Mouse (Mus musculus) hindbrain, postnatal 0 days (tissue): Measurements from ENCODE around the gene Gm44596. TPM values are rescaled to one million over a fixed set of nuclear protein-coding genes. Genes with fewer than 3 reads are reported as not detected.
A peak's percentile ranks its signal among the peaks of the same experiment; 100 is the strongest.

ENCODE experiments used
- ATAC-seq: fragments of 200-750 bp; cut with Nextera tagmentation; 2 replicates; pipeline ENCODE4 v1.8.0; 2017; ENCODE audit warnings: mild to moderate bottlenecking, moderate TSS enrichment, moderate library complexity
- DNase-seq: peaks from one replicate; pipeline ENCODE4 v3.0.0-alpha.2; 2015; ENCODE audit warnings: low spot score
- H3K27ac ChIP-seq: fragments of 300-500 bp; sonication (generic); 2 replicates; pipeline ENCODE4 v1.5.1; 2014; ENCODE audit warnings: mild to moderate bottlenecking
- H3K27me3 ChIP-seq: fragments of 300-500 bp; sonication (generic); 2 replicates; pipeline ENCODE4 v1.6.1; 2014; ENCODE audit warnings: low read length, mixed read lengths; ENCODE audit not compliant: insufficient read depth
- H3K36me3 ChIP-seq: fragments of 300-500 bp; sonication (generic); 2 replicates; pipeline ENCODE4 v1.6.1; 2014; ENCODE audit warnings: low read length, mixed read lengths; ENCODE audit not compliant: insufficient read depth
- H3K4me1 ChIP-seq: fragments of 300-500 bp; sonication (generic); 2 replicates; pipeline ENCODE4 v1.6.1; 2014; ENCODE audit warnings: antibody characterized with exemption, low read length, mixed read lengths; ENCODE audit not compliant: insufficient read depth
- H3K4me2 ChIP-seq: fragments of 300-500 bp; sonication (generic); 2 replicates; pipeline ENCODE4 v1.6.1; 2014; ENCODE audit warnings: low read depth, mild to moderate bottlenecking, low read length, moderate library complexity, mixed read lengths
- H3K4me3 ChIP-seq: fragments of 300-500 bp; sonication (generic); 2 replicates; pipeline ENCODE4 v1.5.1; 2014; ENCODE audit warnings: low read length
- H3K9ac ChIP-seq: fragments of 300-500 bp; sonication (generic); replicated peaks from 2 replicates; pipeline ENCODE4 v1.6.1; 2014; ENCODE audit warnings: mild to moderate bottlenecking, low read length, moderate library complexity, mixed read lengths
- H3K9me3 ChIP-seq: fragments of 300-500 bp; sonication (generic); 2 replicates; pipeline ENCODE4 v1.6.1; 2016; ENCODE audit warnings: low read length, mixed read lengths
- CTCF ChIP-seq: IDR thresholded peaks from 2 replicates; pipeline ENCODE4 v1.5.1; 2016; ENCODE audit warnings: antibody characterized with exemption, control low read depth, low read depth
- WGBS: fragments of 180-500 bp; shearing (Covaris S2); extraction: QIAGEN DNeasy Blood & Tissue Kit; methylation state at CpG from one replicate; pipeline ENCODE4 v1.1.7; 2014; 5-methylcytosine and 5-hydroxymethylcytosine counted together
- polyA plus RNA-seq: library from polyadenylated mRNA; unstranded; fragments of >200 nt; fragmentation: Nextera tagmentation; extraction: Ambion mirVana; gene quantifications from 2 replicates; pipeline ENCODE4 v1.2.1, GENCODE M21; 2015
- total RNA-seq: library from RNA; depleted of rRNA; stranded (reverse); fragments of >200 nt; gene quantifications from 2 replicates; pipeline ENCODE4 v1.2.3, GENCODE M21; 2014

Gm44596 gene
- total and polyA plus RNA-seq, 2 experiments from 2014 or later: not detected

DNA sequence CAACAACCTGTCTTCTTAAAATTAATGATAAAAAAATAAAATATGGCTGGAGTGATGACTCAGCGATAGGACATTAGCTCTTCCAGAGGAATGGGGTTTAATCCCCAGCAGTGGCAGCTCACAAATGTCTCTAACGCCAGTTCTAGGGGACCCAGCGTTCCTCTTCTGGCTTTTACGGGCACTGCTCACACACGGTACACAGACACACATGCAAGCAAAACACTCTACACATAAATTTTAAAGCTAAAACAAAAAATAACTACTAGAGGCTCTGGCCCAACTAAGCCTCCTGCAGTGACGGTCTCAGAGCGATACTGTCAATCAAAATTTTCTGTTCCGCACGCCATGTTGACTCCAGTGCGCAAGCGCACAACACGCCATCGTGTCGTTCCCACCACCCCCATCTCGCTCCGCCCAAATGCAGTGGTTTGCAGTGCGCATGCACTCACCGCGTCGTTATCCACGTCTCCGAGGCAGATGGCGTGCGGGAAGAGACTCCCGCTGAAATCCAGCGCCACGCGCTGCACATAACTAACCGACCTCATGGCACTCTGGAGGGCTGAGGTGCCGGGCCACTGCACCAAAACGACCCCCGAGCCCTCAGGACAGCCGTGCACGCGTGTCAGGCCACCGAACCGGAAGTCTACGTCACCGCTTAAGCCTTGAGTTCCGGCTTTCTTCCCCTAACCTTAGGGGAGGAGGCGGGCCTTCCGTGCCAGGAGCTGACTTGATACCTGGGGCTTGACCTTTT is 49.1 kb downstream of the Gm44596 start, which contains the start of gene Itfg2:
TSS of gene Itfg2 (minus strand) at position 663 of the 751 bp plus-strand sequence.
- Histone ChIP-seq H3K27ac (peak within 1 kb of the TSS; percentile 97), H3K27me3 (no peaks in the 10 kb centered on the region), H3K9me3 (no peaks in the 10 kb centered on the region), H3K4me2 (peak within 1 kb of the TSS; percentile 71), H3K4me1 (no peaks in the 10 kb centered on the region), H3K36me3 (no peaks in the 10 kb centered on the region), H3K9ac (peak within 1 kb of the TSS; percentile 61), H3K4me3 (peak within 1 kb of the TSS; percentile 45)
- peak; percentile 99 for DNase-seq
- under 1% methylated on average over 42 of the region's 42 CpGs for WGBS
- TF ChIP-seq CTCF: peak; percentile 10; the same call in 1 of the 2 replicates
- ATAC-seq: peak; percentile 97

DNA sequence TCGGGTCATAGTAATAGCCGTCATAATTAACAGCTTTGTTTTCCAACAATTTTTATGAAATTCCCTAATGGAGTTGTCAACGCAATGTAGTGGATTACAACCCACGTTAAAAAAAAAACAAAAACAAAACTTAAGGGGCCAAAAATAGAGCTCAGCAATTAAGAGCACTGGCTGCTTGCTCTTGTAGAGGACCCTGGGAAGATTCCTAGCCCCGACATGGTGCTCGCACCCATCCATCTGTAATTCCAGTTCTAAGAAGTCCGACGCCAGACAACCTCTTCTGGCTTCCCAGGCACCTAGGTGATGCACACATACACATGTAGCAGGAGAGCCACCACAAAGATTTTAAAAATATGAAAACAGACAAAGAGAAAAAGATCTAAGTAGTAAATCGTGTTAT is 49.7 kb downstream of the Gm44596 start:
- peak overlapping the region; percentile 97 for H3K27ac ChIP-seq
- H3K9me3 ChIP-seq: no peaks in the 10 kb centered on the region
- H3K9ac ChIP-seq: peak overlapping the region; percentile 61
- peak overlapping the region; percentile 71 for H3K4me2 ChIP-seq
- H3K4me1 ChIP-seq: no peaks in the 10 kb centered on the region
- no peak for DNase-seq
- WGBS: 21% methylated on average over 9 of the region's 9 CpGs
- no peaks in the 10 kb centered on the region for H3K27me3 ChIP-seq
- no peak for ATAC-seq
- no peak for TF ChIP-seq CTCF
- H3K4me3 ChIP-seq: peak overlapping the region; percentile 45
- peaks cover 4% of the 10 kb centered on the region; the same call in 1 of the 2 replicates for H3K36me3 ChIP-seq

DNA sequence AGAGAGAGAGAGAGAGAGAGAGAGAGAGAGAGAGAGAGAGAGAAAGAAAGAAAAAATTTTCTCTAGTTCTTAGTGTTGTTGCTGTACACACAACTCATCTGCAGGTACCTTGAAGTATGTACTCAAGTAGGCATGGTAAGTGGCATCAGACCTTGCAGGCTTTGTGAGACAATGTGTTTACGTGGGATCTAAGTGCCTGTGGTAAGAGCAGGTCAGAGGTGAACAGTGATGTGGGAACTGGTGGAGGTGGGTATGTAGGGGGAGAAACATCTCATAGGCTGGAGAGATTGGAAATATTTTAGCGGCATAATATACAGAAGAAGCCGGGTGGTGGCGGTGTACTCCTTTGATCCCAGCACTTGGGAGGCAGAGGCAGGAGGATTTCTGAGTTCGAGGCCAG is 52.3 kb downstream of the Gm44596 start:
- no peak for ATAC-seq
- 90% methylated on average over 5 of the region's 5 CpGs for WGBS

DNA sequence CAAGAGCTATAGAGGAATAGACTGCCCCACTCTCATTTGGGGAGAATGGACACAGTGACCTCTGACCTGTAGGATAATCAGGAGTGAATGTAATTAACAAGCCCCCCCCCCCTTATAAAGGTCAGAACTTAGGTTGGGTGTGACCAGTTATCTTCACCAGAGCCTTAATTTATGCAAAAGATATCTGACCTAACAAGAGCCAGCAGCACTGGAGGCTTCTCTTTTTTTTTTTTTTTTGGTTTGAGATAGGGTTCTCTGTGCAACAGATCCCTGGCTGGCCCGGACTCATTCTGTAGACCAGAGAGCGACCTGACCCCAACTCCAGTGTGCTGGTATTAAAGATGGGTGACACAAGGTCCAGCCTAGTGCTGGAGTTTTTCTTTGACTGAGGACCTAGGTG is 54.0 kb downstream of the Gm44596 start:
- no peak overlapping the region for H3K4me2 ChIP-seq
- WGBS: 96% methylated on average over 2 of the region's 2 CpGs
- no peaks in the 10 kb centered on the region for H3K27me3 ChIP-seq
- H3K9me3 ChIP-seq: no peaks in the 10 kb centered on the region
- no peak overlapping the region for H3K9ac ChIP-seq
- H3K4me1 ChIP-seq: no peaks in the 10 kb centered on the region
- ATAC-seq: no peak
- no peak for TF ChIP-seq CTCF
- peaks cover 44% of the 10 kb centered on the region for H3K36me3 ChIP-seq
- H3K4me3 ChIP-seq: no peak overlapping the region
- H3K27ac ChIP-seq: no peak overlapping the region
- no peak for DNase-seq

More for the DNA sequence above, 52.3 kb downstream of the Gm44596 start:
- no peak for TF ChIP-seq CTCF
- Histone ChIP-seq H3K4me2 (no peak overlapping the region), H3K9me3 (no peaks in the 10 kb centered on the region), H3K27ac (no peak overlapping the region), H3K27me3 (no peaks in the 10 kb centered on the region), H3K9ac (no peak overlapping the region), H3K4me3 (no peak overlapping the region), H3K4me1 (no peaks in the 10 kb centered on the region), H3K36me3 (peaks cover 27% of the 10 kb centered on the region)
- DNase-seq: no peak

DNA sequence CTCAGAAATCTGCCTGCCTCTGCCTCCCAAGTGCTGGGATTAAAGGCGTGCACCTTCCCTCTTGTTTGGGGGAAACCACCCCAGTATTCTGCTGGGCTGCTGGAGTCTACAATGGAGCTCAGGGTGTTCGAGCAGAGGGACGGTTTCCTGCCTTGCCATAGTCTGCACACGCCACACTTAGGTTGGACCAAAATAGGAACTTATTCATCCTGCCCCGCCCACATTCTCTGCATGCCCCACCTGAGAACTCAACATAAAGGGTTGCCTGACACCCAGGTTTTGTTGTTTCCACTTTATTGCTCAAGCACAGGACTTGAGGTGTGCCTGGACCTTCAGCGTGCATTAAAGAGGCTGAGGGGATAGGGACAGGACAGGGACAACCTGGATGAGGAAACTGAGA is 54.5 kb downstream of the Gm44596 start:
- Histone ChIP-seq H3K27me3 (no peaks in the 10 kb centered on the region), H3K4me1 (no peaks in the 10 kb centered on the region), H3K4me3 (no peak overlapping the region), H3K4me2 (no peak overlapping the region), H3K9ac (no peak overlapping the region), H3K36me3 (peaks cover 50% of the 10 kb centered on the region), H3K9me3 (no peaks in the 10 kb centered on the region), H3K27ac (no peak overlapping the region)
- ATAC-seq (no peak), DNase-seq (no peak)
- TF ChIP-seq CTCF: no peak
- WGBS: 88% methylated on average over 6 of the region's 6 CpGs

DNA sequence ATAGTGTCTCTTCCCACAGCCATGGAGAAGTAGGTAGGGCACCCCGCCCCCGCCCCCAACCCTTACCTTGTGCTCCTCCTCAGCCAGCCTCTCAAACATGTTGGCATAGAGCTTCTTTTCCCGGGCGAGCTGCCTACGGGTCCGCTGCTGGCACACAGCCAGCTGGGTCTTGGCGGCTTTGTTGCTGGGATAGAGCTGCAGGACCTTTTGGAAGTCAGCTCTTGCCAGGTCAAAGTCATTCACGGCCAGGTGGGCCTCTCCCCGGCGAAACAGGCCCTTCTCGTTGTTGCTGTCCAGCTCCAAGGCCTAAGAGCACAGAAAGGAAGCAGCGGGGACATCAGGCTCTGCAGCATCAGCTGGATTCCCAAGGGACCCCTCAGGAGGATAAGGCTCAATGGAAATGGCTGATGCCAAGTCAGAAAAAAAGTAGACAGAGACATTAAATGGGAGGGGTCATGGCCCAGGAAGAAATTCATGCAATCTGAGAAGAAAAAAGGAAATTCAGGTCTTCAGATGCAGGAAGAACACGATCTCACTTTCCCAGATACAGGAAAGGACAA is 57.1 kb downstream of the Gm44596 start:
- peaks cover 59% of the 10 kb centered on the region for H3K36me3 ChIP-seq
- DNase-seq (peak; percentile 24), ATAC-seq (no peak)
- H3K27me3 ChIP-seq: no peaks in the 10 kb centered on the region
- H3K9me3 ChIP-seq: no peaks in the 10 kb centered on the region
- H3K4me3 ChIP-seq: no peak overlapping the region
- no peaks in the 10 kb centered on the region; the same call in 1 of the 2 replicates for H3K4me1 ChIP-seq
- H3K4me2 ChIP-seq: no peak overlapping the region
- no peak overlapping the region for H3K27ac ChIP-seq
- no peak for TF ChIP-seq CTCF
- no peak overlapping the region for H3K9ac ChIP-seq
- WGBS: 54% methylated on average over 13 of the region's 13 CpGs

DNA sequence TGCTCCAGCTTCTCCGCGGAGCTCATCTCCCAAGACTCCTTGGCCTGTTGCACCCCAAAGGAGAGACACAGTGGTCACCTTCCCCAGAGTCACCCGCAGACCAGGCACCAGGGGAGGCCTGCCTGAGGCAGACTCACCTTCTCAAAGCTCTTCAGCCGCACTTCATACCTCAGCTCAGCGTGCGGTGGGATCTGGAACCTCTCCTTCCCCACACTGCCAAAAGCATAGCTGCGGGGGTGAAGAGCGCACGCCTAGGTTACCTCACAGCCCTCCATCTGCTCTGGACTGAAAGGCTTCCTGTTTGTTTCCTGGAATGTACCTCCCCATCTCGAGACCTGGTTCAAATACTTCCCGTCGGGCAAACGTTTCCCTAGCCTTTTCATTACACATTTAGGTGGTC is 58.3 kb downstream of the Gm44596 start:
- no peak for DNase-seq
- Histone ChIP-seq H3K27ac (no peak overlapping the region), H3K27me3 (no peaks in the 10 kb centered on the region), H3K4me3 (no peak overlapping the region), H3K4me1 (no peaks in the 10 kb centered on the region; the same call in 1 of the 2 replicates), H3K4me2 (no peak overlapping the region), H3K36me3 (peaks cover 59% of the 10 kb centered on the region), H3K9me3 (no peaks in the 10 kb centered on the region), H3K9ac (no peak overlapping the region)
- no peak for TF ChIP-seq CTCF
- ATAC-seq: no peak
- WGBS: 93% methylated on average over 13 of the region's 13 CpGs
